Mouse (Mus musculus) adrenal gland, adult 8-10 months (tissue): Measurements from ENCODE around the gene Gnaq. TPM values are rescaled to one million over a fixed set of nuclear protein-coding genes. Genes with fewer than 3 reads are reported as not detected.
A peak's percentile ranks its signal among the peaks of the same experiment; 100 is the strongest.
"Not testable (repeated sequence)": the region's sequence is repeated elsewhere in the genome, so short reads cannot be mapped to it uniquely, and the experiment has no call there.

ENCODE experiments used
- DNase-seq: peaks from one replicate; pipeline ENCODE4 v3.0.0; 2022
- total RNA-seq, 4 experiments: library from RNA; stranded (reverse); gene quantifications; 2 replicates each; pipeline ENCODE4 v1.2.4; 2022

Gene Gnaq
- 10 to 100 TPM; 50.3 to 63.4 (median 58.1) TPM for total RNA-seq

DNA sequence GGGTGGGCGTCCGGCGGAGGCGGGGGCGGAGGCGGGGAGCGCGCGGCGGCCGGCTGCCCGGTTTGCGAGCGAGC, at the start of gene Gnaq:
Gene Gnaq (plus strand): TSS at position 41 of the 74 bp plus-strand sequence.
- DNase-seq = no peak

DNA sequence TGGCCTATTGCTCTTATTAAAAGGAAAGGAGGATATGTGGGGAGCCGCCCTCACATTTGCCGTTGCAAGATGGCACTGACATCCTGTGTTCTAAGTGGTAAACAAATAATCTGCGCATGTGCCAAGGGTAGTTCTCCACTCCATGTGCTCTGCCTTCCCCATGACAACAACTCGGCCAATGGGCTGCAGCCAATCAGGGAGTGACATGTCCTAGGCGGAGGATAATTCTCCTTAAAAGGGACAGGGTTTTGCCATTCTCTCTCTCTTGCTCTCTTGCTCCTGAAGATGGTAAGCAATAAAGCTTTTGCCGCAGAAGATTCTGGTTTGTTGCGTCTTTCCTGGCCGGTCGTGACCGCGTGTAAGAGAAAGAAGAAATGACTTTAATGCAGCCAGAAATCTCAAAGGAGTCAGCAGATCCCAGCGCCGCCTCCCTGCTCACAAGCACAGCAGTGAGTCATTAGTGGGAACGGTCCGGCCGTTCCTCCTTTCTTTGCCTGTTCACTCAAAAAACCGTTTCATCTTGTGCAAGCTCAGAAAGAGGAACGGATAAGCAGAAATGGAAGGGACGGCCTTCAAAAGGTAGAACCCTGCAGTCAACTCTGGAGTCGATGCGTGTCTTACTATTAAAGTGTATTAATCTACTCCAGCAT, 48.5 kb upstream of the Gnaq start:
- DNase-seq = not testable (repeated sequence)

DNA sequence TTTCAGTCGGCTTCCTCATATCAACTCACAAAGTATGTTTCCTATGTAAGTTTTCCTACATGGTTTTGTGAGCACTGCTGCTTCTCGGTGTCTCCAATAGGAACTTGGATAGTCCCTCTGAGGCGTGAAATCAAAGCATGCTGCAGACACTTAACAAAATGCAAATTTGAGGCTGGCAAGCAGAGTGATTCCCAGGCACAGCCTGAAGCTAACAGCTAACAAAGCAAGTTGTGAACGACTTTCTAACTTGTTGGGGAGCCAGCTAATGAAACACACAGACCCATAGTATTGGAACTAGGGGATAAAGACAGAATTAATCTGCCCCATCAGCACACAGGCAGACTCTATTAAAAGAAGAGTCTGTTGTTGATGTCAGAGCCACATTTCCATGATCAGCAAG, 47.4 kb upstream of the Gnaq start:
- DNase-seq = no peak

DNA sequence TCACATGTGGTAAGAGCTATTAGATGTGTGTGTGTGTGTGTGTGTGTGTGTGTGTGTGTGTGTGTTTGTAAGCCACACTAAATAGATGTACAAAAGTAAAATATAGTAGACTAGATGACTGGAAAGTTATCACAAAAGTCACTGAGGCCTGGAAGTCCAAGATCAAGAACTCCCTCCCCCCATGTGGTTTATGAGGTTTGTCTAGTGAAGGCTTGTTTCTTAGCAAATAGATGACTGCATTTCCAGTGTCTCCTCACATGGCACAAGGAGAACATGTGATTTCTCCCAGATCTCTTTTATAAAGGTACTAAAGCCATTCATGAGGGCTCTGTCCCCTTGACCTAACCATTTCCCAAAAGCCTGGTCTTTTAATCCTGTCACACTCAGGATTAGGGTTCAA, 46.5 kb upstream of the Gnaq start:
- DNase-seq = no peak

DNA sequence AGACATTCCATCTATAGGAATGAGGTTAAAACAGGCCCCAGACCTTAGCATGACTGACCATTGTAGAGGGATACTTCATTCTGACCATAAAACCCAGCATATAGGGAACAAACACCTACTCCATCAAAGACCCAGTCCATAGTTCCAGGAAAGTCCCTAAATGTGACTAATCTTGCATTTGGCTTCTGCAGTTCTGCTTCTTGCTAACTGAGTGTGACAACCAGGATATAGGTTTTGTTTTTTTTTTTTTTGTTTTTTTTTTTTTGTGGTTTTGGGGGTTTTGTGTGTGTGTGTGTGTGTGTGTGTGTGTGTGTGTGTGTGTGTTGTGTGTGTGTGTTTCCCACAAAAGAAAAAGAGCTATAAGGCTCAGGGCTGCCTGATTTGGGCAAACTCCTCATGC, 46.0 kb upstream of the Gnaq start:
- no peak for DNase-seq

DNA sequence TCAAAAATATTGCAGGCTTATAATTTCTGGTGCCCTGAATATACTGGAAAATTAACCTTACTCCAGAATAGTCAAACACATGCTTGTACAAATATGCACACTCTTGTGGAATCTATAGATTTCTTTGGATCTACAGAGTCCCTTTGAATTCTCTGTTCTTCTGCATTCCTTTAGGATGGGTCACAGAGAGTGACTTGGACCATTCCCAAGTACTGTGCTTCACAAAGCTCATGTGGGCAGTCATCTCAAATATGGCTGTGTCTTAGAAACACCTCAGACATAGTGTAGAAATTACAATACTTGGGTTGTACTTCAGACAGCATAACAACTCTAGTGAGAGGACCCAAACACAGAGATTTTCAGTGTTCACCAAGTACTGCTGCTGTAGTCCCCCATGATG, 45.2 kb upstream of the Gnaq start:
- no peak for DNase-seq

DNA sequence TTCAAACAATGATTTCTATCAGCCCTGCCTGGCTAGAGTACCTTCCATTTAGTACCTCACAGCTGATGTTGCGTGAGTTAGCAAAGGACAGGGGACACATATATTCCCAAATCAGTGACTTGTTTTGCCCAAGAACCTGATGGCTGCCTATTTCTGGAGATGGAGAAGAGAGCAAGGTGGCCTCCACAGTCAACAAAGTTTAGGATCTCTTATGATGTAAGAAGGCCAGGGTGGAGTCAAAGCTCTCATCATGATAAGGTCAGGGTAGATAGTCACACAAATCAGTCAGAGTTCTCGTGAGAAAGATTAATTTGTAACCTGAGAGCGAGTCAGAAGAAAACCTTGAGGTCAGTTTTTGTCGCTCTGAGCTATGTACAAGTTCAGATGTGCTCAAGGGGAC, 39.0 kb upstream of the Gnaq start:
- no peak for DNase-seq

DNA sequence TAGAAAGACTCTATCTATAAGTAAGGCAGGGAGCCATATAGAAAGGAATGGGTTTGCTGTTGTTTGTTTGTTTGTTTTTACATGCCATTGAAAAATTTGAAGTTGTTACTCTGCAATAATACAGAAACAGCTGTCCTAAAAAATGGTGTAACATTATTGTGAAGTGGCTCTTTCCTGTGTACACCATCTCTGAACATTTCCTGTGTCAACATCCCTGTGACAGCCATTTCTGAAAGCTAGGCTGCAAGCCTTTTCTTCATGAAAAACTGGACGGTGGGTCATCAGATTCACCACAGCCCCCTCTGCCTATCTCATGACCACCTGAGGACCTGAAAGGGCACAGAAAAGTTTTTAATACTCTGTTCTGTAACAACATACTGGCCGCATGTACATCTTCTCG, 22.7 kb upstream of the Gnaq start:
- DNase-seq = no peak

DNA sequence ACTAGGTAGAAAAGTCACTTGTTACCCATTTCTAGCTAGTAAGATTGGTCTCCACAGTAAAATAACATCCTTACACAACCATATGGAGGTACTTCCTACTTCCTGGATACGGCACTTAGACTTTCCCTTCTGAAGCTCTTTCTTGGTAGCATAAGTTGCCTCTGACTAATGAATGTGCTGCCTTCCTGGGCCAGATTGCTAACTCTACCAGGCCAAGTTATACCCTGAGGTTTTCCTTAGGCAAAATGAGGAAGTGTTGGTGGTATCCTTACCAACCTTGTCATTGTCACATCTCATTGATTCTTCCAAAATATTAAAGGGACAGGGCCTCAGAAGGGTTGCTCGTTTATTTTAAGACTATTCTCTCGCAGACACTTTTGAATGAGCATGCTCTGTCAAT, 22.0 kb upstream of the Gnaq start:
- no peak for DNase-seq

DNA sequence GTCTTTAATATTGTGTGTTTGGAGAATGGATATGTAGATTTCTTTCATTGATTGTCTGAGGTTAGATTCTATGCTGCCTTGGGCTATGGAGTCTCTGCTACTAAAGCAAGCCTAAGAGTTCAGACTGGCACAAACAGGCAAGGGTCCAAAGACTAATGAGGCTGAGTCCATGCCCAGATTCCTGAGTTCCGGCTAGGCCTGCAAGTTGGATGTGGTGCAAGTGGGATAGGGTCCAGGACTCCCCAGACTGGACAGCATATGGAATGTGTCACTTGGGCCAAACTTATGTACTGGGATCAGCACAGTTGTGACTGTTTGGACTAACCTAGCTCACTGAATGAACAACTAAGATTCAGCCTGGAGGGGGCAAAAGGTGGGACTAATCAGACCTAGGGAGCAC, 19.3 kb upstream of the Gnaq start:
- no peak for DNase-seq

DNA sequence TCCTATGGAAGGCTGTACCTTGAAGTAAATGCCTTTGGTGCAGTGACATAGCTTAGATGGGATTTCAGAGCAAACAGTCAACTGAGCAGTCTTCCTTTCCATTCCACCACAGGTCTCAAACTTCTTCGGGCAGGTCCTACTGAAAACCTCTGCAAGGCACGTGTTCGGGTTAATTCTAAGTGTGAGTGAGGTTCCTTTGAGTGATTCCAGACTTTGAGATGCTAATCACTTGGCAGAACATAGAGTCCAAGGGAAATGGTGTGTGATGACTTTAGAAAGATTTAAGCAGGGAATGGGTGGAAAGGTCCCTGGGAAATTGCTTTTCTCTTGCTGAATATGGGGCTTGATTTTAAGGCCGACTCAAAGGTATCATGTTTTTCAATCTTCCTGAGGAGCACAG, 14.2 kb upstream of the Gnaq start:
- no peak for DNase-seq

DNA sequence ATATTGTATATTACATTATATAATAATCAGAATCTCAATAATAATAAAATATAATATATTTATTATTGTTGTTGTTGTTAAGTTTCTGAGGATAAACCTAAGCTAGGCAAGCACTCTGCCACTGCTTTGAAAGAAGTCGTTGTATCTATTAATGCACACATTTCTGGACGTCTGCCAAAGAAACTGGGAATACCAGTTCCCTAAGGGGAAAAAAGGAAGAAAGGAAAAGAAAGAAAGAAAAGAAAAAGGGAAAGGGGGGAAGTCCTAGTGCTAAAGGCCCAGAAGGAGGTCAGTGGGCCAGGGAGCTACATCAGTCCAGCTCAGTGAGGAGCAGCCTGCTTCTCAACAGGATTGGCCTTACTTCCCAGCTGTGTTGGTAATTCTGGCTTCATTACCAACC, 11.3 kb upstream of the Gnaq start:
- no peak for DNase-seq

DNA sequence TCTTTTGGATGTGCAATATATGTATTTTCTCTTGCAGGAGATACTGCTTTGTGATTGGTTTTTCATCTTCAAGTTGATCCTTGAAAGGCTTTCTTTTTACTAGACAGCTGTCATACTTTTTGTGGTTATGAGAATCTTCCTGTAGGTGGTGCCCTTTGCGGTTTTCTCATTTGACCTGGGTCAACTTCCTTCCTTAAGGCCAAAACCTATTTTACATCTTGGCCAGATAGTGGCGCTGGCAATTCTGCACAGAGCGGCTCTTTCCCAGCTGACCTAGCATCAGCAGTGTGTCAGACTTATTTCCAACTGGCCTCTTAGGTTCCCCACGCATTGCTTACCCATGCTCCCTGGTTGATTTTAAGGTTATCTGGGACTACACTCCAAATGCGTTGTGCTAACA, 3.9 kb upstream of the Gnaq start:
- DNase-seq = no peak

DNA sequence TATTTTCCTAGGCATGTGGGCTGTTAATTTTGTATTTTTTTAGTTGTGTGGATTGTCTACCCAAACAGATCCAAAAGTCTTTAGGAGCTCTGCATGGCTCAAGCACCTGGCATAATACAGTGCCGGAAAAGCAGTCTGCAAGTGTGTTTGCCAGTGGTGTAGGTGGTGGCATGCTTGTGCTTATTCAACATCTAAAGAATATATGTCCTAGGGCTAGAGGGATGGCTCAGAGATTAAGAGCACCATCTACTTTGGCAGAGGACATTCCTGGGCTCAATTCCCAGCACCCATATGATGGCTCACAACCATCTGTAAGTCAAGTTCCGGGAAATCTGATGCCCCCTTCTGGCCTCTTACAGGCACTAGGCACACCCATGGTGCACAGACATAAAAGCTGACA, 3.5 kb upstream of the Gnaq start:
- no peak for DNase-seq

DNA sequence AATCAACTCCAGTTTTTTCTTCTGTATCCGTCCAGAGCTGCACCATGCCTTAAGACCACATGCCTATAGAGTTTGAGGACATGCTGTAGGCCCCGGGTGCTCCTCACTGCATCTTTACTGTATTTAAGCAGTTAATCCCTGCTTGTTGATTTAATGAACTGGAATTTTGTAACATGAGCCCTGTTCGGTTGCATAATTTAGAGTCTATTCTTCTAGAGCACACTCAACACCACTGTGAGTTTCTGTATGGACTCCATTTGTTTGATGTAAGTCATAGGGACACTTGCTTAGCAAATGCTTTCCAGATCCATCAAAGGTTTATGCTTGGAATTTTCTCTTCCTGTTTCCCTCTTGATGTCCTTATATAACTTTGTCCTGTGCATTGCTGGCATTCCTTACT, 2.2 kb upstream of the Gnaq start:
- no peak for DNase-seq

DNA sequence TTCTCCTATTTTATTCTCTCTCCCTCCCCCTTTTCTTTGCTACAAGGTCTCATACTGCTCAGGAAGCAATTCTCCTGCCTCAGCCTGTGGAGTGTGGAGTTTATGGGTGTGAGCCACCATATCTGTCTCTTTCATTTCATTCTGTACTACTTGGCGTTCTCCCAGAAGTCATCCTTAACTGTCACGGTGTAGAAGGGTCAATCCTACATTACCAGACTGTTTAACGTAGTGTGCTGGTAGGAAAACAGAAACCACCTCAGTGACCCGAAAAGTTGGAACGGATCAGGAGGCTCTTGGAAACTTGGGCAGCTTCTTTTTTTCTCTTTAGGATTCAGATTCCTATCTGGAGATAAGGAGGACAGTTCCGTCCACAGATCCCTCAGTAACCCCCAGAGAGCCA, 800 bp upstream of the Gnaq start:
- DNase-seq = no peak

DNA sequence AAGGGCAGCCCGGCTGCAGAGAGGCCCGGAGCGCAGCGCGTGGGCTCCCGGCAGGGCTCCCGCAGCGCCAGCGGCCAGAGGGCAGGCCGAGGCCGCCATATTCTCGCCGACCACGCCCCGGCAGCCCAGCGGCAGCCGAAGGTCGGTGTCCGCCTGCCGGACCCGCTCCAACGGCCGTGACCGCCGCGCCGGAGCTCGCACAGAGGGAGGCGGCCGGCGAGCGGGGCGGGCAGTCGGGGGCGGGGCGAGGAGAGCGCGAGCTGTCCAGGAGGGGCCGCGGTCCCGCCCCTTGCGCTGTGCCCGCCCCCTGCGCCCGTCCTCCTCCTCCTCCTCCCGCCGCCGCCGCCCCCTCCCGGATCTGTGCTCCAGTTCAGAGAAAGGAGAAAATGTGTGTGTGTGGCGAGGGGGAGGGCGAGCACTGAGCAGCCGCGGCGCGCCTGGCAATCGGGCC, 266 bp upstream of the Gnaq start:
- peak; percentile 88 for DNase-seq

DNA sequence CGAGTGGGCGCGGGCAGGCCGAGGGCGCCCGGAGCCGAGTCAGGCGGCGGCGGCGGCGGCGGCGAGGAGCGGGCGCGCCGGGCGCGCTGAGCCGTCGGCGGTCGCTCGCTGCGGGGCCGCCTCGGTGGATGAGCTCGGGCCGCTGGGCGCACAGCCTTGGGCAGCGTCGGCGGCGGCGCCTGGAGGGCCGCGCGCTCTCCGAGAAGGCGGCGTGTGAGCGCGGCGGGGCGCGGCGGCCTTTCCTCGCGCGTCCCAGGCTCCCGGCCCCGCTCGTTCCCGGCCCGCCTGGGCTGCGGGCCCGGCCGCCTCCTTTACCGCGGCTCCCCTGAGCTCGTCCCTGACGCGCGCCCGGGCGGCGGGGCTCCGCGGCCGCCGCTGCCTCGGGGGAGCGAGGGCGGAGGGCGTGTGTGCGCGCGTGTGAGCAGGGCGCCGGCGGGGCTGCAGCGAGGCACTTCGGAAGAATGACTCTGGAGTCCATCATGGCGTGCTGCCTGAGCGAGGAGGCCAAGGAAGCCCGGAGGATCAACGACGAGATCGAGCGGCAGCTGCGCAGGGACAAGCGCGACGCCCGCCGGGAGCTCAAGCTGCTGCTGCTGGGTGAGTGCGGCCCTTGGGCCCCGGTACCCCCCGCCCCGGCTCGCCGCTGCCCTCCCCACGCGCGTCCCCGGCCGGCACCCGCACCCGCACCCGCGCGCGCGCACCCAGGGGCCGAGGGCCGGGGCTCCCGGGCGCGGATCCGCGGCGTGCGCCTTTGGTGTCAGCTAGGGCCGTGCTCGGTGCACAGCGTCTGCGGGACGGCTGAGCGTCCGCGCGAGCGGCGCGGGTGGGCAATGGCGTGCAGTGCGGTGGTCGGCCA, 462 bp downstream of the Gnaq start:
- peak; percentile 49 for DNase-seq

DNA sequence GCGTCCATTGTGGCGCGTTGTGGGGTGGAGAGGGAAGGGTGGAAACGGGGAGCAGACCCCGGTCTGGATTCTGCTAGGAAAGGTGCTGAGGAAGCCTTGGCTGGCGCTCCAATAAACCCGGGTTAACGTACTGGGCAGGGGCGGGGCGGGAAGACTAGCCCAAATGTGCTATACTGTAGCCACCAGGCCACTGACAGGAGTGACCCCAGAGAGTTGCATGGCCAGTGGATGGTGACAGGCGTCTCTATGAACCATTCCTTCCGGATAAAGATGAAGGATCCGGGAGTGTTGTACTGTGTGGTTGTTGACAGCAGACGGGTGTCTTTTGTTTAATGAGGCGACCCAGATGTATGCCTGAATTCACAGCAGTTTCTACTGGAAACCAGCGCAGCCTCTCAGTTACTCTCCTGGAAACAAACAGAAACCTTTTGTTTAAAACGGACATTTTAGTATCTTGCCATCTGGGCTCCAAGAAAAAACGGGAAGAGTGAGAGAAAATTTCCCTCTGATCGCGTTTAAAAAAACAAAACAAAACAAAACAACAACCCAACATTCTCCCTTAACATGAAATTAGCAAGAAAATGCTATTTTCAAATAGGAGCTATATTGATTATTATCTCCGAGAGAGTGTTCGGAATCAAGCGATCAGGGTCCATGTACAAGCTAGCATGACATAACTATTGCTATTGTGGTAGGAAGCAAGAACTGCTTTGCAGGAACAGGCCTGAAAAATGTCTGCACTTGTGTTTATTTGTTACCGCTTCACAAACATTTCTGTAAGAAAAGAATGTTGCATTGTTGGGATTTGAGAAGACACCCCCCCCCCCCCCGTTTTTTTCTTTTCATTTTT, 1.3 kb downstream of the Gnaq start:
- peak; percentile 21 for DNase-seq

DNA sequence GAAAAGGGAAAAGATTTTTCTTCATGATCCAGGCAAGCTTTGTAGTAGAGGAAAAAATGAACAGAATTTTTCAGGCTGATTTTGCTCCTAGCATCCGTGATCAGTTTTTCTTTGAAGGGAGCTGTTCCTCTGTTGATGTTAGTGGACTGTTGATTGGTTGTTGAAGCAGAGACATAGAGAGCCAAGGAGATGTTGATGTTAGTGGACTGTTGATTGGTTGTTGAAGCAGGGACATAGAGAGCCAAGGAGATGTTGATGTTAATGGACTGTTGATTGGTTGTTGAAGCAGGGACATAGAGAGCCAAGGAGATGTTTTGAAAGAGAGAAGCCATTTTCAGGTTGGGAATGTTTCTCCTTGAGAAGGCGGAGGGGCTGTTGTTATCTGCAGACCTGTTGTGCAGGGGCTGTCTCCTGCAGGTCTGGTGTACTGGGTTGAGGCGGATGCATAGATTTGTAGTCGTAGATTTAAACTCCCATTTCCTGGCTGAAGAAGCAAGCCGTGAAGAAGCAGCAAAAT, 5.5 kb downstream of the Gnaq start:
- no peak for DNase-seq

DNA sequence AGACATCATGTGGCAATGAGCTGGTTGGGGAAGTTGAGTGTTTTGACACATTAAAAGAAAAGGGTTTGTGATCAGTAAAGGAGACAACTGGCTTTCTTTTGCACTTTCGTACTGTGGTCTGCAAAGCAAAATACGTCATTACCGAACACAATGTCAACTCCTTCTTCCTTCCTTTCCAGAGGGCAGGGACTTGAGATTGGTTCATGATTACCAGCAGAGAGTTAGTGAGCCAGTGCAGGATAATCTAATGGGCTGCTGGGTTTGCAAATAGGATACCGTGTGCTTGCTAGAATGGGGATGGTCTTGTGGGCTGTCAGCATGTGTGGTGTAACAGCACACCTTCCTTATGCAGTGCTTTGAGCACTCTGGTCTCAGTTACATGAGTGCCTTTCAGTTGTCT, 8.1 kb downstream of the Gnaq start:
- no peak for DNase-seq

DNA sequence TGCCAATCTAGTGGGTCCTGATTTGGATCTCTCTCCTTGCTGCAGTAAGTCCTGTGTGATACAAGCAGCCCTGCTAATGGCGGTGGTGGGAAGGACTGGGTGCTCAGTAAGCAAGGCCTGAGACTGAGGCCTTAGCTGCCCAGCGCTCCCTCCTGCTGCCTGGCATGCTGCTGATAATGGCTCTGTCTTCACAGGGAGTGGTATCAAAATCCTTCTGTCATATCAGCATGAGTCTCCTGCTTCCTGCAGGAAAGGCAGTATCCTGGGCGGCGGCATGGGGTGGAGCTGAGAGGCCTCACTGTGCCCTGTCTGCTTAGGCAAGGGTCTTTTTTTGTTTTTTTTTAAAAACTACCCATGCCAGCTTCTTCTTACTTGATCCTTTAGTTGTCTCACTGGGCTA, 9.2 kb downstream of the Gnaq start:
- no peak for DNase-seq

DNA sequence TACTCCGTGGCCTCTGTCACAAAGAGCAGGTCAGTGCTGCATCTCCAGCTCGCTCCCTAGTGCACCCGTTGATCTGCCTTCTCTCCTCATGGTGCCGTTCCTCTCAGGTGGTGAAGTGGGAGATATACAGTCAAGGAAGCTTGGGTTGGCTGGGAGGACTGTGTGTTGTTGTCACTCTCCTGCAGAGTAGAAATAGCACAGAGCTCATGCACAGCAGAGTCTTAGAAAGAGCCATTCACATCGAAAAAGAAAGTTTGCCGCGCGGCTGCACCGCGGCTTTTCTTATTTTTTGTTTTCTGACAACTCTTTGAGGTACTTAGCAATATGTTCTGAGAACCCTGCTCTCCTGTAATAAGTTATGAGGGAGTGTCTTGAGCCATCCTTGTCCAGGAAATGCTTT, 10.4 kb downstream of the Gnaq start:
- no peak for DNase-seq

DNA sequence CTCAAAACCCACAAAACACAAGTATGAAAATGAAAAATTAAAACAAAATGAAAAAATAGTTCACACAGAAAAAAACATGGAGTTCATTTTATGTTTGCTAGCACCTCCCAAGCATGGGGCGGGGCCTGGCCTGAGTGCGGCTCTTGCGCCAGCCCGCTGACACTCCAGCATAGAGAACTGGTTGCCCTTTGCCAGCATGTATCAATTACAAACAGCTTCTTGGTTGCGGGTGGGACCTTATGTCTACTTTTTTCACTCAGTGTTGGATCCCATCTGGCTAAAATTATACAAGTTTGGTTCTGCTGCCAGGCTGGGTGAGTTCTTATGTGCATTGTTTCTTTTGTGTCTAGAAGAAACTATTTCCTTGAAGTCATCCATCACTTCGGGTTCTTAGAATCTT, 14.8 kb downstream of the Gnaq start:
- DNase-seq = no peak
